Mouse (Mus musculus) heart, postnatal 0 days (tissue): Measurements from ENCODE around the gene Map2k2.

Experiments used
- CTCF ChIP-seq: IDR thresholded peaks from 2 replicates; pipeline ENCODE4 v1.5.1; 2016; ENCODE audit warnings: antibody characterized with exemption, control low read depth, low read depth
- EP300 ChIP-seq: IDR thresholded peaks from 2 replicates; pipeline ENCODE4 v1.6.1; 2016; ENCODE audit warnings: antibody characterized with exemption, low read depth

DNA sequence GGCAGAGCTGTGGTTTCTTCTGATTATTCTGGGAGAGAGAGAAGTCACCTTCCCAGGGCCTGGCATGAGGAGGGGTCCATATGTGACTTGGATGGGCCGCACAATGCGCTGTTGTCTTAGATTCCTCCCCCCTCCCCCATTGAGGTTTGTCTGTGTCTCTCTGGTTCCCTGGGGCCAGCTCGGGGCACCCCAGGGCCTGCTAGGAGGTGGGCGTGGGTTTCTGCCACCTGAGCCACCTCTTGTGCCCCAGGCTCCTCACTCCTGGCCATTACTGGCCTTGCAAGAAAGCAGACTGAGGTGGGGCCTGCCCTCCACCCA is 33.8 kb downstream of the Map2k2 start:
- TF ChIP-seq CTCF (no peak), EP300 (no peak)
